Mouse (Mus musculus): ENCODE measurements around the gene Calcb.
A peak's percentile ranks its signal among the peaks of the same experiment; 100 is the strongest.

The Calcb gene

GRCm38 (mm10) chr7:114718300-114718699, at the start of gene Calcb:
TSS of gene Calcb (plus strand) at chr7:114718643.
- DNase-seq (ENCODE audit: low read depth), result no peak

- peak; percentile 30 for DNase-seq (ENCODE audit: low read depth)
Observed at GRCm38 (mm10) chr7:114671405-114671804, 47.0 kb upstream of the Calcb start.

DNA sequence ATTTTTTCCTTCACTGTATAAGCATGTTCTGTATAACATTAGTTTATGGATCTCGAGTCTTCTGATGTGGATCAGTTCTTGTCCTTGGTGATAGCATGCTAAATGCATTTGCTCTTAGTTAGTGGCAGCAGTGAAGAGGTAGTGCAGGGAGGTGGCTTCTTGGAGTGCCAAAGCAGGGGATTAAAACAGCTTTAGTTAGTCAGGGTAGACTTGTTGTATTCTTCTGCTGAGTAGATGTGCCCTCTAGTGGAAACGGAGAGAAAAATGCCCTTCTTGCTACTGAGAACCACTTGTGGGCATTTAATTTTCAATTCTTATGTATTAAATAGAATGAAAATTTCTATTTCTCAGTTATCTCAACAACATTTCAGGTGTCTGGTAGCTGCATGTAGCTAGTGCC, 45.7 kb upstream of the Calcb start:
- DNase-seq (ENCODE audit: low read depth), result peak; percentile 52

DNA sequence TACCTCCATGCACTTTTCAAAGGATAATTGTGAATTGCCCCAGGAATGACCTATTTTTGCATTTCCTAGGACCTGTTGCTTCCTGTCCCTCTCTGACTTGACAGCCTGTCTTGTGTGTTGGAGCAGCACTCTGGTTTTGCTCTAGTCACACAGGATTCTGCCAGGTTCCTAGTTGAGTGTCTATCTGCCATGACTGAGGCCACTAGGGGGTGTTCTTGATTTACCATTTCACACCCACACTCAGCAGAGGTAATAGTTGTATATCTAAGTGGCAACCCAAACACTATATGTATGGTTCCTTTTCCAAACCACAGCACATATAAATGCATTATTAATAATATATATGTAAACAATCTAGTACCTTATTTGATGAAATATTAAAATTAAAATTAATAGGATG, 26.1 kb upstream of the Calcb start:
- DNase-seq (ENCODE audit: low read depth), result no peak

DNA sequence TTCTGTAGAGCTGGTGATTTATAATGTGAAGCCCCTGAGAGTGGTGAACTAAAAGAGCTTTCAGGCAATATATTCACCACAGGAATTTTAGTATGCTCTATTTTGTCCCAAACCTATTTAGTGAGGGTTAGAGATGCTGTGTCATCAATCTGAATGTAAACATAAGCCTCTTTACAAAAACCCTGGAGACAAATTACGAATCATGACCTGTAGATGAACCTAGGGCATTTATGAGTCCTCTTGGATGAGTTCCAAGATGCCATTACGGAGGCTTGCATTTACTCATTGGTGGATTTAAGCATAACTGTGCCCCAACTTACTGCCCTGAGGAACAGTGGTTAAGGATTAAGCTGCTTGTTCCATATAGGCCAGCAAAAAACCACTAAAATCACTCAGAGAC, 17.6 kb upstream of the Calcb start:
- DNase-seq (ENCODE audit: low read depth), result no peak

- DNase-seq (ENCODE audit: low read depth), result no peak
Observed at GRCm38 (mm10) chr7:114706716-114707115, 11.7 kb upstream of the Calcb start.

DNA sequence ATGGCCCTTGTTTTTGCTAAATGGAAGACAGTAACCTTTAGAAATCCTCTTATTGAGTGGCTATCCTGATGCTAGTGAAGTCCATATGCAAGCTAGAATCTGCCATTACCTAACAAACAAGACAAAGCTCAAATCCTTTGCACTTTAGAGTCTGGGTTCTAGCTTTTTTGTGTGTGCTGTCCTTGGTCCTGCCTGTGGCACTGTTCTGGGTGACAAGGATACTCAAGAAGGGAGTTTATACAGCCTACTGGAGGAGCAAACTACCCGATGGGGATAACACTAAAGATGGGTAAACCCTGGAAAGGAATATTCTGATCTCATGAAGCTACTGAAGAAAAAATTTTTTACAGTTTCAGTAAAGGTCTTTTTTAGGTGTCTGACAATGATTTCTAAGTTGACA, 11.0 kb upstream of the Calcb start:
- DNase-seq (ENCODE audit: low read depth), result no peak

DNA sequence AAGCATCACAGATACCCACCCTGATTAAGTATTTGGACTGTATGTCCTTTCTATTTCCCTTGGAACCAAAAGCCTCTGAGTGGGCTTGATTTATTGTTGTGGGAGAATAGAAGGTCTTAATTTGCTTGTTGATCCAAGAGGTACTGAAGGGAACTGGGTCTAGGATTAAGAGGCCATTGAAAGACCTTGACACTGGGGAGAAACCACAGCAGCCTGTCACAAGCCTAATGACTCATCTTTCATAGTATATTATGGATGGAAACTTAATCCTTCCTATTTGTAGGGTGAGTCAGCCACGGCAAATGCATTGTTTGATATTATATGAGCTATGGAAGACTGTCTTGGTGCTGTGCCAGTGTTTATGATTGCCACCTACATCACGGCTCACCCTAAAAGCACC, 8.0 kb upstream of the Calcb start:
- no peak for DNase-seq (ENCODE audit: low read depth)

DNA sequence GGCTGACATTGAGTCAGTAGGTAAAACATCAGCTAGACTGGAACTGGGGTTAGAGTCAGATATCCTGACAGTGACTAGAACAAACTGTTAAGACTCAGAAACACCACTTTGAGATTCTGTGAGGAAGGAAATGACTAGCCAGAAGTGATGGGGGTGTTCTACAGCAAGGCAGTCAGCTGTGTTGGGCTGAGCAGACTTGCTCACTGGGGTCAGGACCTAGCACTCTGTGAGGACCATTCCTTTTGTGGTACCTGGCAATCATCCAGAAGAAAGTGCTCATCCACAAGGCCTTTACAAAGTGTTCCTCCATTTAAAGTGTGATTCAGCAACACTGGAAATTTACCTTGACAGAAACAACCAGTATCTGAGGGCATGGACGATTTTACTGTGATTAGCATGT, 5.9 kb upstream of the Calcb start:
- no peak for DNase-seq (ENCODE audit: low read depth)

DNA sequence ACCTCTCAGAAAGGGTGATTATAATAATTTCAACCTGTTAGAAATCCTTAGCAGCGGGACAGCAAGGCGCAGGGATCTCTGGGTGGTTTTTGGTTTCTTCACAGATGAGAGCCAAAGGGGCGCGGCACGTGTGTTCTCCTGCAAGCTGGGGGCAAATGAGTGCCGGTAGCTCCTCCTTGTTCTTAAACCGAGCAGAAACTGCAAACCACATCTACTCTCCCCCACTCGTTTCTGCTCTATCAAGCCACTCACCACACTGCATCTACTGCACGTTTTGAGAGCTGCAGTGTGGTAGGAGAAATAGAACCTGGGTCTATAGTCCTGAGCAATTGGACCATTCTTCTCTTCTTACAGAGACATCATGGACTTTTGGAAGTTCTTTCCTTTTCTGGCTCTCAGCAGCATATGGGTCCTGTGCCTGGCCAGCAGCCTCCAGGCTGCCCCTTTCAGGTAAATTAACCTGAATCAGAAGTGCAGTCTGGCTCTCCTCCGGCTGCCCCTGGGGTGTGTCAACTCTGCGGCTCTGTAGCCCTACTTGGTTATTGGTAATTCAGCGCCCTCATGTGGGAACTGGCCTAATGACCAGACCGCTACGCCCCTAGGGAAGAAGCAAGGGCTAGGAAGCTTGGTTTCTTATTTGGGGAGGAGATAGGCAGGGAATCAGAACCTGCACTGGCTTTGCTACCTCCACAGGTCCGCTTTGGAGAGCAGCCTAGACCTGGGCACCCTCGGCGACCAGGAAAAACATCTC, 1.1 kb downstream of the Calcb start:
- peak; percentile 26 for DNase-seq (ENCODE audit: low read depth)

DNA sequence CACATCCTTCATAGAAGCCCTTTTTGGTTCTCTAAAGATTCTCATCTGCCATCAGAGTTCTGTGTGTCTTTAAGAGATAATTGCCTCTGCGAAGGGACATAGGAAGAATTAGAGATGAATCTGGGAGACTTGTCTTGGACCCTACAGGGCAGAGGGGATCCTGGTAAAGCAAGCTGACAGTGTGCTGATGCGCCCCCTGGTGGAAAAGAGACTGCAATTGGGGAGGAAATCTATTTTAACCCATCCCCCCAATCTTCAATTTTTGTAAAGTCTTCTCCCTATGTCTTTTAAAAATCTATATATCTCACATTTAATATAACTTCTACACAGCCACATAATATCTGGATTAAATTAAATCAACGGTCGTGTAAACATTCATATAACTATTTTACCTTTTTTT, 11.3 kb downstream of the Calcb start:
- DNase-seq (ENCODE audit: low read depth), result peak; percentile 35

DNA sequence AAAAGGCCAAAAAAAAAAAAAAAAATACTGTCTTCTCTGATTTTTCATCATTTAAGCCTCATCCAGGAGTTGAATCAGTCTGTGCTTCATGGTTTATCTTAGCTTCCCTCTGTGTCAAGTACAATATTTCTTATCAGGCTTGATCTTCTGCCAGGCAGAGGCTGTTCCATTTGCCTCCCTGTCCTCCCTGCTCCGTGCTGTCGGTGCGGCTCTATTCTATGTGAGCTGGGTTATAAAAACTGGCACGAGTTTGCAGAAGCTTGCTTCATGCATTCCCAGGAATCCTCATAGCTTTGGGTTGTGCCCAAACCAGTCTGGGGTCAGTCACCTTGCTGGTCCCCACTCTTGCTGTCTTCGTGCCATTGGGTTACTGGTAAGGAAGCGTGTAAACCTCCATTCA, 12.7 kb downstream of the Calcb start:
- DNase-seq (ENCODE audit: low read depth), result no peak

DNA sequence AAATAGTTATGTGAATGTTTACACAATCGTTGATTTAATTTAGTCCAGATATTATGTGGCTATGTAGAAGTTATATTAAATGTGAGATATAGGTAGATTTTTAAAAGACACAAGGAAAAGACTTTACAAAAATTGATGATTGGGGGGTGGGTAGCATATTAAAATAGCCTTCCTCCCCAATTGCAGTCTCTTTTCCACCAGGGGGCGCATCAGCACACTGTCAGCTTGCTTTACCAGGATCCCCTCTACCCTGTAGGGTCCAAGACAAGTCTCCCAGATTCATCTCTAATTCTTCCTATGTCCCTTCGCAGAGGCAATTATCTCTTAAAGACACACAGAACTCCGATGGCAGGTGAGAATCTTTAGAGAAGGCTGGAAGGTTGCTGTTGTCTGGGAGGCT, 13.3 kb downstream of the Calcb start:
- peak; percentile 12 for DNase-seq (ENCODE audit: low read depth)

- no peak for DNase-seq (ENCODE audit: low read depth)
Observed at GRCm38 (mm10) chr7:114736256-114736655, 17.8 kb downstream of the Calcb start.

DNA sequence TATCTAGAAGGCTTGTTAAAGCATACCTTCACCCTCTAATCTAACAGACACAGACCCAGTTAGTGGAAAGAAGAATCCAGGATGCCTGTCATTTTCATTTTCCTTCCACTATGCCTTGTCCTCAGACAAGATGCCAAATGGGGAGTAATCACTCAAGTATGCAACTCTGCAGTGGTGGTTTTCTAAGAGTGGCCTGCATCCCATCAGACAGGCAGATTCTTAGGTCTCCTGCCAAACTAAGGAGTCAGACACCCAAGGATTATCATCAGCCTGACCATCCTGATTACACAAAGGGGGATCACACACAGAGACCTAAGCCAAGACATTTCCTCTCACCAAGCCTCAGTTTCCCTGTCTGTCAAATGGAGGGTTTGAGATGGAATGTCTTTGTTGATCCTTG, 19.7 kb downstream of the Calcb start:
- no peak for DNase-seq (ENCODE audit: low read depth)

DNA sequence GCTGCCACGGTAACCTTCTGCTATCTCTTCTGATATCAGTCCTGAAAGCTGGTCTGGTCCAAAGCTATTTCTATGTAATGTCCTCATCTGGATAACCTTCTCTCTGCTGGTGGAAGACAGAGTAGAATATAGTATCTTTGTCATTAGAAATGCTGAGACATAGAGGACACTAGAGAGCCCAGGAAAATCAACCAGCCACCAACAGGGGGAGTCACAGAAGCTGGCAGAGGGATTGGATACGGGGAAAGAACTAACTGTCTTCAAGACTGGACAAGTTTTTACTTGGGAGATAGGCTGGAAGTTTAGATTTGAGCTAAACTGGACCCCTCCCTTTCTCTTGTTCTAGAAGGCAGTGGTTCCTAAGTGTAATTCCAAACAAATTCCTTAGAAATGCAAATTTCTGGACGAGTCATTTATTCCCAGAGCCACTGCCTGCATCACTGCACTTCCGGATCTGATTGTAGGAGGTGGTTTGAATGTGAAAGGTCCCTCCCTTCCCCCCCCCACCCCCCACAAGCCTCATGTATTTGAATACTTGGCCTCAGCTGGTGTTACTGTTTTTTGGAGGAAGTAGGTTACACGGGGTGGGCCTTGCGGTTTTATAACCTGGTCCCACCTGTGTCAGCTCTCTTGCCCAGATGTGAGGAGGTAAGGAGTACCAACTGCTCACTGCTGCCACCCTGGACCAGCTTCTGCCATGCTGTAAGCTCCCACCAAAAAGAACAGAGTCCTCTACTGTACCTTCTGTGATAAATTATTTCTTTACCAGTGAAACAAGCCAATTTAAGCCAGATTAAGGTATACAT, 22.1 kb downstream of the Calcb start:
- no peak for DNase-seq (ENCODE audit: low read depth)

DNA sequence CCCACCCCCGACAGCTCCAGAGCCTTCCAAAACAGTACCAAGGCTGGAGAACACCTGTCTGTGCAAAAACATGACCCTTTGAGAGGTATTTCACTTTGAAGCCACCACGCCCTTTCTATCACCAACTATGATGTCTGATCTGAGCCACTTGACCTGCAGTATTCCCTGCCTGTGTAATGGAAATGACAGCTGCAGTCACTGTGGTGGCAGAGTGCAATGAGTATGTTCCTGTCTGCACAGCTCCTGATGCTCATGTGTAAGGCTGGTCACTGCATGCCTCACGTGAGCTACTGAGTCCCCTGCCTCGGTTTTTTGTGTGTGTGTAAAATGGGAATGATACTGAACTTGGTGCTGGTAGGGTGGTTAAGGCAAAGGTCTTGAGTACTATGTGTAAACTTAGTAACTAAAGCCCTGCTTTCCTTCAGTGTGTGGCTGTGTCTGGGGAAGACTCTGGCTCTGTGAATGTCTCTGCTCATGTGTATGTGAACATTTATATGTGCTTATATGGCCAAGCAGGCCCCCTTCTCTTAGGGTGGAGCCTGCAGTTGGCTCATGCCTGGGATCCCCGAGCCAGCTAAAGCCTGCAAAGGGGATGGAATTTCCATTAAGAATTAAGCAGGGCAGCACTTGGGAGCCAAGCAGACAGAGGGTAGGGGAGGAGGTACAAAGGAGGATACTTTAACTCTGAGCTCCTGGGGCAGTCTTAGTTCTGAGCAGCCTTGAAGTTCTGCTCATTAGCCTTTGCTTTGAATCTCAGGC, 24.8 kb downstream of the Calcb start, which contains the start of gene Insc:
Gene Insc (plus strand): TSS at position 673 of the 759 bp plus-strand sequence.
- no peak for DNase-seq (ENCODE audit: low read depth)

DNA sequence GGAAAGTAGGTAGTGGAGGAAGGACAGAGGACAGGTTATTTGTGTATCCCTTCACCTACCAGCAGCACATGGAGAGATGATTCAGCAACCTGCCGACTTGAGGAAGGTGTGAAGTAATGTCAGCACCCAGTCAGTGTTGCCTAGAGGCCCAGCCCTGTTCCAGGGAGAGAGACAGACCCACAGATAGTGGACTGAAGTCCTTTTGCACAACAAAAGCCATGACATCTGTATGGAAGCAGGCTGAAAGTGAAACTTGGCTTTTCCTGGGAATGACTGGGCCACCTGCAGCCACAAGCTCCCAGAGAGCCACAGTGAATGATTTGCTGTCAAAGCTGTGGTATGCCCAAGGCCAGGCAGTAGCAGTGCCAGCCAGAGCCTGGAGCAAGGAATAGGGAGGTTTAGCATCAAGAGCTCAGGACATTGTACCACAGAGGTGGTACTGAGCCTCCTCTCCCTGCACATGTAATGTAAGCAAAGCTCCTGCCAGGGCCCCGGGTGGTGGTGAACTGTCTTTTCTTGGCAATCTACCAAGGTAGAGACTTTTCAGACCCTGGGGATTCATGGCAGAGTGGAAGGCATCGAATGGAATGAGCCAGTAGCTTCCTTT, 26.3 kb downstream of the Calcb start:
- DNase-seq (ENCODE audit: low read depth), result no peak

DNA sequence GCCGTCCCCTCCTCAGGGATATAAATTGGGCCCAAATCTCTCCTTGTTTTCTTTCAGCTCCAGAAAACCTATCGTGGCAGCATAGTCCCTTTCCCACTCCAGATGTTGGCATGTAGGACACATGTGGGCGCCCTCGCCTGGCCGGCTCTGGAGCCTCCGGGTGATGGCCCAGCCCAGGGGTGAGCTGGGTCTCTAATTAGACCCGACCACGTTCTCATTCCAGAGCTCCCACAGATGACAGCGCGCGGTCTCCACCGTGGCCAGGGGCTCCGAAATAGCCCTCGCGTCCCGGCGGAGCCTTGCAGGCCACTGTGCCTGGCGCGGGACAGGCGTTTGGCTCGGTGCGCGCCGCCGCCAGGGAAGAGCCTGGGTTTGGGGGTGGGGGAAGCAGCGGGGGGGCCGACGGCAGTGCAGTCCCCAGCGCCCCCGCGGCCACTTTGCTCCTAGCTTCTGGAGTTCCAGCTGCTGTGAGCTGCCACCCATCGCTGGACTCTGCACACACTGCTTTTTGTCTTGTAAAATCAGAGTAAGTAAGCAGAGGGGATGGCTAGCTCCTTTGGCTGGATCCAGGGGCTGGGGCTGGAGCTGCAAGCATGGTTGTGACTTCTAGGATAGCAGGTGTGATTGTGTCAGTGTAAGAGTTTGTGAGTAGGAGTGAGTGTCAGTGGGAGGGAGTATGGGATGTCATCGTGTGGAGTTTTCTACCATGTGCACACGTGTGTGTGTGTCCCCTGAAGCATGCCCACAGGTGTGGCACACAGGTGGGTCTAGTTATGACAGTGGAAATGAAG, 27.2 kb downstream of the Calcb start:
- no peak for DNase-seq (ENCODE audit: low read depth)

- DNase-seq (ENCODE audit: low read depth), result no peak
Observed at GRCm38 (mm10) chr7:114747596-114747995, 29.2 kb downstream of the Calcb start.

DNA sequence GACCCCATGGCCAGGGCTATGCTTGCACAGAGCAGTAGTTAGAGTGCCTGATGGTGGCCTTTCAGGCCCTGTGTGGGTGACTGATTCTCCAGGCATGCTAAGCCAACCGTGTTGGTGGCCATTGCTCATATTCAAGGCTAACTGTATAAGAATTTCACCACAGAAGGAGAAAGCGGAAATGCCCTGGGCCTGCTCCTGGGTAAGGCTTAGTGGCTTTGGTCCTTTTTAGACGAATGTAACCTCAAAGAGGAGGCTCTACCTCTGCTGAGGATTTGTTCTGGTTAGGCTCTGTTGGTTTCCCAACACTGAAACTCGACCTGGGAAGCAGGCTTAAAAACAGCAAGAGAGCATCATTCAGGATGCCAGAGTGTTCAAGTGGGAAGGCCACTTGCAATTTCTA, 29.8 kb downstream of the Calcb start:
- DNase-seq (ENCODE audit: low read depth), result no peak

Measured in induced T-regulatory cell, adult 2 months (primary cell).